8 mouse cellular contexts compared by ENCODE assay signal in the genomic region with DNA sequence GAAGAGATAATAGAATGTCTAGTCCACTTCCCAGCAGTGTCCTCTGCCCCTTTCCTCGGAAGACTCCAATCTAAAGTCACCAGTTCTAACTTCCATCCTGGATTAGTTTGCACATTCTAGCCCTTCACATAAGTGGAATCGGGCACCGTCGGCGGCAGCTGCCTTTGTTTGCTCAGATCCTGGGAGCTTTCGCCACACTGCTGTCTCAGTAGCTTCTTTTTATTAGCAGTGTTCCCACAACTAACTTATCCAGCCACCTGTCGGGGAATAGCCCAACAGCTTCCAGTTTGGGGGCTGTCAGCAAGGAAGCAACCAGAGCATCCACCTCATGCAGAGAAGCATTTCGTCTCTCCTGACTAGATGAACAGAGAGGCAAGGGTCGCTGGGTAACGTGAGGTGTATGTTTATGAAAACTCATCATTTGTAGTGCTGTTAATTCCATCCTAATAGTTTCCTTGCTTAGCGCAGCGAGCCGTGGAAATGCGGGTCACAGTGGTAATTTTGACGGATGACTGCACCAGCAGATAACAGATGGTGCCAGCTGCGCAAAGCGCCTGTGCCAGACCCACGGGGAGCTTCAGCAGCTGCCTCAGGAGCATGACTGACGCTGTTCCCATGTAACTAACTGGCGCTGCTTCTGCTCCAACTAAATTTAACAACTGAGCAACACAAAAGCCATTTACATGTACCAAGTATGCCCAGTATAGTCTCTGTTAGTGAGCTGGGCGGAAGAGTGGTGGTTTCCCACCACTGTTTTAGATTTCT. TPM values are rescaled to one million over a fixed set of nuclear protein-coding genes. Genes with fewer than 3 reads are reported as not detected.
DNase-seq lines count a peak whose midpoint lies in the region; ATAC-seq and TF ChIP-seq lines count a peak whose summit lies in the region.

No protein-coding gene starts in this region.

- no peak overlapping the region for H3K9ac ChIP-seq in forebrain, embryonic 12.5 days

- 77% methylated on average over 21 of the region's 21 CpGs for WGBS in forebrain, embryonic 12.5 days
- 81% methylated on average over 21 of the region's 21 CpGs for WGBS in hindbrain, embryonic 10.5 days

- peak; percentile 35 for ATAC-seq in Patski
- peak; percentile 76; the same call in 1 of the 2 replicates for ATAC-seq in forebrain, embryonic 12.5 days (ENCODE audit: low FRiP score)
- ATAC-seq in activated CD4-positive, CD25-positive, alpha-beta regulatory T cell, adult 4 months, result no peak

- POLR2A ChIA-PET in Patski (lab: Charles Lee), result no interaction called here

- H3K27ac ChIP-seq in forebrain, embryonic 12.5 days, result peak overlapping the region; percentile 68
- H3K27ac ChIP-seq in hindbrain, embryonic 10.5 days, result peak overlapping the region; percentile 24

- peaks cover 15% of the 10 kb centered on the region; the same call in 1 of the 2 replicates for H3K4me1 ChIP-seq in forebrain, embryonic 12.5 days
- H3K4me1 ChIP-seq in hindbrain, embryonic 10.5 days (replicated peaks), result peaks cover 29% of the 10 kb centered on the region

- H3ac ChIP-seq in myocyte (ENCODE audit: control insufficient read depth, insufficient read length), result no peak overlapping the region

- H3K79me2 ChIP-seq in myocyte (ENCODE audit: control insufficient read depth, insufficient read depth), result peaks cover 44% of the 10 kb centered on the region

- H3K9me3 ChIP-seq in forebrain, embryonic 12.5 days, result no peaks in the 10 kb centered on the region
- no peaks in the 10 kb centered on the region for H3K9me3 ChIP-seq in hindbrain, embryonic 10.5 days

- no peak overlapping the region for H3K4me2 ChIP-seq in forebrain, embryonic 12.5 days
- peak overlapping the region; percentile 88 for H3K4me2 ChIP-seq in myocyte (ENCODE audit: low read depth)

- TF ChIP-seq POLR2A in myocyte (IDR thresholded peaks at IDR 0.05; ENCODE audit: insufficient read length, low read depth), result no peak

- peaks cover 43% of the 10 kb centered on the region for H3K36me3 ChIP-seq in forebrain, embryonic 12.5 days (replicated peaks)
- H3K36me3 ChIP-seq in hindbrain, embryonic 10.5 days, result peaks cover 91% of the 10 kb centered on the region
- H3K36me3 ChIP-seq in myocyte (ENCODE audit: control insufficient read depth, insufficient read depth), result peaks cover 26% of the 10 kb centered on the region

- no peak overlapping the region for H3K4me3 ChIP-seq in forebrain, embryonic 12.5 days (replicated peaks)
- no peak overlapping the region for H3K4me3 ChIP-seq in hindbrain, embryonic 10.5 days
- peak overlapping the region; percentile 2 for H3K4me3 ChIP-seq in myocyte

- H3K27me3 ChIP-seq in Patski (no peaks in the 10 kb centered on the region), myocyte (ENCODE audit: control insufficient read depth, insufficient read depth, insufficient read length) (no peaks in the 10 kb centered on the region)
- H3K27me3 ChIP-seq in forebrain, embryonic 12.5 days, result no peaks in the 10 kb centered on the region
- H3K27me3 ChIP-seq in hindbrain, embryonic 10.5 days (ENCODE audit: insufficient read depth, poor library complexity, severe bottlenecking), result no peaks in the 10 kb centered on the region

- in situ Hi-C loops in Patski (cut with MboI; ENCODE audit: low pct_unique_long_range_greater_than_20kb), result no loop called here

- no peak for TF ChIP-seq CTCF in Patski (IDR thresholded peaks at IDR 0.05)

- CTCF ChIA-PET in Patski (lab: Charles Lee), result interaction anchor here (1.5 kb wide), 1 partner anchor 12 kb away, joined by 6 read pairs; no protein-coding TSS in a partner anchor

- DNase-seq in Patski (ENCODE audit: low read depth, low spot score), result peak; percentile 34
- DNase-seq in hindbrain, embryonic 10.5 days (ENCODE audit: low spot score), result peak; percentile 36
- peak; percentile 25 for DNase-seq in layer of hippocampus, adult 9-10 months (ENCODE audit: low spot score)
- DNase-seq in thymus, postnatal 10 days (ENCODE audit: low spot score in 2 of 2), result no peak
- DNase-seq in adrenal gland, adult 8-10 months, result no peak

TF ChIP-seq in myocyte, 11 proteins besides CTCF, POLR2A, EP300 and RAD21:
- TF ChIP-seq USF1 (IDR thresholded peaks at IDR 0.05; ENCODE audit: low read depth), result no peak
- no peak for TF ChIP-seq SRF (IDR thresholded peaks at IDR 0.05; ENCODE audit: control insufficient read depth, insufficient read length, low read depth)
- peak; percentile 13 for TF ChIP-seq MAX (IDR thresholded peaks at IDR 0.05; ENCODE audit: low read depth)
- peak; percentile 98 to 99 (median 98) for TF ChIP-seq MYOG (IDR thresholded peaks at IDR 0.05; ENCODE audit: control insufficient read depth in 1 of 3, insufficient read depth in 1 of 3, insufficient read length in 2 of 3, low read depth in 2 of 3)
- peak; percentile 100 for TF ChIP-seq TCF12 (IDR thresholded peaks at IDR 0.05; ENCODE audit: insufficient read depth, poor library complexity, severe bottlenecking)
- peak; percentile 33; the same call in 1 of the 2 replicates for TF ChIP-seq CEBPB (IDR thresholded peaks at IDR 0.05; ENCODE audit: insufficient read depth, poor library complexity, severe bottlenecking)
- peak; percentile 31 for TF ChIP-seq POLR2AphosphoS2 (IDR thresholded peaks at IDR 0.05; ENCODE audit: insufficient read length, low read depth)
- no peak for TF ChIP-seq REST (IDR thresholded peaks at IDR 0.05; ENCODE audit: insufficient read depth, insufficient read length)
- peak; percentile 99 to 100 (median 99) for TF ChIP-seq MYOD1 (IDR thresholded peaks at IDR 0.05; ENCODE audit: control insufficient read depth in 1 of 3, insufficient read length in 2 of 3, low read depth in 2 of 3)
- TF ChIP-seq TCF3 (IDR thresholded peaks at IDR 0.05; ENCODE audit: insufficient read length, low read depth), result peak; percentile 98
- no peak for TF ChIP-seq E2F4 (IDR thresholded peaks at IDR 0.05; ENCODE audit: insufficient read depth)

RNA-seq across cellular contexts. Expression of a gene that starts 25.7 kb away (rescaled TPM):
- 12.0 TPM for polyA plus RNA-seq in Patski (2021)
- 10.3 and 12.1 TPM in 2 replicates for polyA plus RNA-seq in forebrain, embryonic 12.5 days (2016; fragmentation: Nextera tagmentation; extraction: Ambion mirVana)
- 18.0 and 27.0 TPM in 2 replicates for polyA plus RNA-seq in hindbrain, embryonic 10.5 days (2016; fragmentation: Nextera tagmentation; extraction: Ambion mirVana)
- 27.4 TPM for polyA plus RNA-seq in myocyte (2012; fragmentation: generic; extraction: Trizol)
- 1 to 10 TPM; 1.0 to 1.5 TPM for polyA plus RNA-seq in activated CD4-positive, CD25-positive, alpha-beta regulatory T cell, adult 4 months (2017; shearing (Covaris generic))
- total RNA-seq in adrenal gland, adult 8-10 months (2022), result 10 to 100 TPM; 10.7 to 13.1 (median 11.9) TPM

RNA-seq across cellular contexts. Expression of a gene that starts 41.7 kb away (rescaled TPM):
- polyA plus RNA-seq in Patski (2021) (3.4 TPM), myocyte (2012; fragmentation: generic; extraction: Trizol) (0.97 TPM)
- polyA plus RNA-seq in forebrain, embryonic 12.5 days (2016; fragmentation: Nextera tagmentation; extraction: Ambion mirVana), result 6.0 and 6.1 TPM in 2 replicates
- polyA plus RNA-seq in hindbrain, embryonic 10.5 days (2016; fragmentation: Nextera tagmentation; extraction: Ambion mirVana), result 3.9 and 5.0 TPM in 2 replicates
- polyA plus RNA-seq in activated CD4-positive, CD25-positive, alpha-beta regulatory T cell, adult 4 months (2017; shearing (Covaris generic)), result 1 to 10 TPM; 4.3 to 5.2 TPM
- 1 to 10 TPM; 3.7 to 6.6 (median 4.9) TPM for total RNA-seq in adrenal gland, adult 8-10 months (2022)

RNA-seq across cellular contexts. Expression of a gene that starts 55.6 kb away (rescaled TPM):
- polyA plus RNA-seq in Patski (2021) (12.1 TPM), myocyte (2012; fragmentation: generic; extraction: Trizol) (1.5 TPM)
- 15.4 and 16.5 TPM in 2 replicates for polyA plus RNA-seq in forebrain, embryonic 12.5 days (2016; fragmentation: Nextera tagmentation; extraction: Ambion mirVana)
- polyA plus RNA-seq in hindbrain, embryonic 10.5 days (2016; fragmentation: Nextera tagmentation; extraction: Ambion mirVana), result 10.1 and 12.1 TPM in 2 replicates
- polyA plus RNA-seq in activated CD4-positive, CD25-positive, alpha-beta regulatory T cell, adult 4 months (2017; shearing (Covaris generic)), result 1 to 10 TPM; 4.0 to 4.5 TPM
- 10 to 100 TPM; 11.0 to 14.6 (median 12.1) TPM for total RNA-seq in adrenal gland, adult 8-10 months (2022)

Comparison
In these comparisons a context has a peak if more than half of its experiments do, and no peak if none do; other contexts are left out.
1. DNase-seq: peak in Patski (single experiment), hindbrain, embryonic 10.5 days (single experiment) and layer of hippocampus, adult 9-10 months (single experiment); none in thymus, postnatal 10 days (0 of 2) and adrenal gland, adult 8-10 months (single experiment).